ENCODE assay signal across 9 mouse cellular contexts in the genomic region with DNA sequence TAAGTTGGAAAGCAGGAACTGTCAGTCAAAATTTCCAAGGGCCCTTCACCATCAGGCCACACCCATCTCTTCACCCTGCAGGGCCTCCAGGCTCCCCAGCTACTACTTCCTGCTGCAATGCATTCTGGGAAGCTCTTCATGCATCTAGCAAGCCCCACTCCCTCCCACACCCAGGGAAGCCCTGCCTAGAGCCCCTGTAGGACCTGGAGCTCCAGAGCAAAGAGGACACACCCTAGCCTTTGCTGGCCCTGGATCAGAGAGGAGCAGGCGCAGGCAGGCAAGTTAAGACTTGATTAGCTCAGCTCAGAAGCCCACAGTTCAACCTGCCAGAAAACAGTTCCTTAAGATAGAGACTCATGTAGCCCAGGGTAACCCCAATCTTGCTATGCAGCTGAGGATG. TPM values are rescaled to one million over a fixed set of nuclear protein-coding genes. Genes with fewer than 3 reads are reported as not detected.
DNase-seq lines count a peak whose midpoint lies in the region; ATAC-seq and TF ChIP-seq lines count a peak whose summit lies in the region.
"Had no signal": no experiment of that assay in that cellular context is flagged by ENCODE, and none has a peak within 500 bp of the region (broad histone marks: within the 10 kb centered on the region; RNA-seq: fewer than 3 reads in every experiment).

No protein-coding gene starts in this region.

- H3K4me1 ChIP-seq in hindbrain, embryonic 10.5 days (replicated peaks): peaks cover 15% of the 10 kb centered on the region
- no peaks in the 10 kb centered on the region for H3K4me1 ChIP-seq in hindbrain, postnatal 0 days (ENCODE audit: insufficient read depth, low read length)

- 89% methylated on average over 1 of the region's 1 CpGs for WGBS in hindbrain, embryonic 10.5 days
- 94% methylated on average over 1 of the region's 1 CpGs for WGBS in hindbrain, postnatal 0 days

- H3K4me2 ChIP-seq in hindbrain, postnatal 0 days (ENCODE audit: low read depth, low read length): no peak overlapping the region

- ATAC-seq in hindbrain, postnatal 0 days: no peak
- peak; percentile 59 for ATAC-seq in granulocyte monocyte progenitor cell, adult 5-6 weeks (replicated peaks; ENCODE audit: poor library complexity, severe bottlenecking)
- ATAC-seq in frontal cortex, adult (ENCODE audit: low TSS enrichment): no peak

- no peak overlapping the region for H3K9ac ChIP-seq in hindbrain, postnatal 0 days (replicated peaks; ENCODE audit: low read length)

- H3K36me3 ChIP-seq in hindbrain, embryonic 10.5 days: peaks cover 6% of the 10 kb centered on the region
- H3K36me3 ChIP-seq in hindbrain, postnatal 0 days (ENCODE audit: insufficient read depth, low read length): no peaks in the 10 kb centered on the region

- H3K9me3 ChIP-seq in hindbrain, embryonic 10.5 days: peaks cover 5% of the 10 kb centered on the region; the same call in 1 of the 2 replicates
- no peaks in the 10 kb centered on the region for H3K9me3 ChIP-seq in hindbrain, postnatal 0 days (ENCODE audit: low read length)

- peak overlapping the region; percentile 40 for H3K27ac ChIP-seq in hindbrain, embryonic 10.5 days
- H3K27ac ChIP-seq in hindbrain, postnatal 0 days: no peak overlapping the region

- H3K4me3 ChIP-seq in hindbrain, embryonic 10.5 days: no peak overlapping the region
- no peak overlapping the region for H3K4me3 ChIP-seq in hindbrain, postnatal 0 days (ENCODE audit: low read length)

- no peak for TF ChIP-seq CTCF in hindbrain, postnatal 0 days (IDR thresholded peaks at IDR 0.05; ENCODE audit: low read depth)

- H3K27me3 ChIP-seq in hindbrain, embryonic 10.5 days (ENCODE audit: insufficient read depth, poor library complexity, severe bottlenecking): no peaks in the 10 kb centered on the region
- H3K27me3 ChIP-seq in hindbrain, postnatal 0 days (ENCODE audit: insufficient read depth, low read length): no peaks in the 10 kb centered on the region

- DNase-seq in hindbrain, embryonic 10.5 days (ENCODE audit: low spot score): no peak
- DNase-seq in hindbrain, postnatal 0 days (ENCODE audit: low spot score): no peak
- DNase-seq in lung, postnatal 25 days (ENCODE audit: low spot score): peak; percentile 81
- DNase-seq in thymus, postnatal 36 days: peak; percentile 46 to 77
- no peak for DNase-seq in right cerebral cortex, postnatal 14 days
- DNase-seq in gastrocnemius, adult 18-20 months (ENCODE audit: low spot score): no peak
- DNase-seq: layer of hippocampus, postnatal 36 days had no signal

RNA-seq across cellular contexts. Expression of gene Baiap2l2, which starts 3.9 kb away (rescaled TPM):
- polyA plus RNA-seq in hindbrain, embryonic 10.5 days (2016; fragmentation: Nextera tagmentation; extraction: Ambion mirVana): 1.7 and 2.0 TPM in 2 replicates
- 1.7 and 2.3 TPM in 2 replicates for total RNA-seq in hindbrain, postnatal 0 days (2014; rRNA removed)
- 6.5 and 6.8 TPM in 2 replicates for polyA plus RNA-seq in hindbrain, postnatal 0 days (2015; fragmentation: Nextera tagmentation; extraction: Ambion mirVana)
- total RNA-seq in granulocyte monocyte progenitor cell, adult 5-6 weeks (2014; fragmentation: Nextera tagmentation): not detected in 2 replicates
- not detected in 2 replicates for total RNA-seq in granulocyte monocyte progenitor cell, adult 5-6 weeks (2017)
- 1 to 10 TPM; 2.3 to 4.5 TPM for total RNA-seq in gastrocnemius, adult 18-20 months (2021)

RNA-seq across cellular contexts. Expression of gene Slc16a8, which starts 26.8 kb away (rescaled TPM):
- polyA plus RNA-seq in hindbrain, embryonic 10.5 days (2016; fragmentation: Nextera tagmentation; extraction: Ambion mirVana): 0.14 and 0.26 TPM in 2 replicates
- 1.0 and 2.0 TPM in 2 replicates for total RNA-seq in hindbrain, postnatal 0 days (2014; rRNA removed)
- polyA plus RNA-seq in hindbrain, postnatal 0 days (2015; fragmentation: Nextera tagmentation; extraction: Ambion mirVana): 3.1 and 3.7 TPM in 2 replicates
- total RNA-seq in granulocyte monocyte progenitor cell, adult 5-6 weeks (2014; fragmentation: Nextera tagmentation): not detected in 2 replicates
- not detected in 2 replicates for total RNA-seq in granulocyte monocyte progenitor cell, adult 5-6 weeks (2017)
- total RNA-seq in gastrocnemius, adult 18-20 months (2021): under 1 TPM; 0.53 to 0.69 TPM

RNA-seq across cellular contexts. Expression of gene Pla2g6, which starts 46.8 kb away (rescaled TPM):
- polyA plus RNA-seq in hindbrain, embryonic 10.5 days (2016; fragmentation: Nextera tagmentation; extraction: Ambion mirVana): 24.2 and 25.3 TPM in 2 replicates
- total RNA-seq in hindbrain, postnatal 0 days (2014; rRNA removed): 24.3 and 28.8 TPM in 2 replicates
- 15.2 and 15.7 TPM in 2 replicates for polyA plus RNA-seq in hindbrain, postnatal 0 days (2015; fragmentation: Nextera tagmentation; extraction: Ambion mirVana)
- total RNA-seq in granulocyte monocyte progenitor cell, adult 5-6 weeks (2014; fragmentation: Nextera tagmentation): 15.3 and 20.4 TPM in 2 replicates
- total RNA-seq in granulocyte monocyte progenitor cell, adult 5-6 weeks (2017): 9.2 and 13.0 TPM in 2 replicates
- 10 to 100 TPM; 15.8 to 20.4 TPM for total RNA-seq in gastrocnemius, adult 18-20 months (2021)

RNA-seq across cellular contexts. Expression of gene Gm49486, which starts 52.2 kb away (rescaled TPM):
- polyA plus RNA-seq in hindbrain, embryonic 10.5 days (2016; fragmentation: Nextera tagmentation; extraction: Ambion mirVana): 0.14 and 0.21 TPM in 2 replicates
- 0.61 and 1.7 TPM in 2 replicates for total RNA-seq in hindbrain, postnatal 0 days (2014; rRNA removed)
- 1.5 and 2.1 TPM in 2 replicates for polyA plus RNA-seq in hindbrain, postnatal 0 days (2015; fragmentation: Nextera tagmentation; extraction: Ambion mirVana)
- total RNA-seq in granulocyte monocyte progenitor cell, adult 5-6 weeks (2014; fragmentation: Nextera tagmentation): 0.83 TPM in 1 of 2 replicates, not detected in the other
- total RNA-seq in granulocyte monocyte progenitor cell, adult 5-6 weeks (2017): 0.52 TPM in 1 of 2 replicates, not detected in the other
- total RNA-seq in gastrocnemius, adult 18-20 months (2021): under 1 TPM; 0.55 to 0.69 TPM

RNA-seq across cellular contexts. Expression of gene Pick1, which starts 52.4 kb away (rescaled TPM):
- polyA plus RNA-seq in hindbrain, embryonic 10.5 days (2016; fragmentation: Nextera tagmentation; extraction: Ambion mirVana): 45.0 and 47.8 TPM in 2 replicates
- 59.4 and 68.0 TPM in 2 replicates for total RNA-seq in hindbrain, postnatal 0 days (2014; rRNA removed)
- polyA plus RNA-seq in hindbrain, postnatal 0 days (2015; fragmentation: Nextera tagmentation; extraction: Ambion mirVana): 67.7 and 70.0 TPM in 2 replicates
- 7.8 and 11.3 TPM in 2 replicates for total RNA-seq in granulocyte monocyte progenitor cell, adult 5-6 weeks (2014; fragmentation: Nextera tagmentation)
- 5.3 and 8.4 TPM in 2 replicates for total RNA-seq in granulocyte monocyte progenitor cell, adult 5-6 weeks (2017)
- 10 to 100 TPM; 33.7 to 34.8 TPM for total RNA-seq in gastrocnemius, adult 18-20 months (2021)

Comparison
In these comparisons a context has a peak if more than half of its experiments do, and no peak if none do; other contexts are left out.
1. DNase-seq: peak in lung, postnatal 25 days (single experiment) and thymus, postnatal 36 days (2 of 2); none in hindbrain, embryonic 10.5 days (single experiment), hindbrain, postnatal 0 days (single experiment), right cerebral cortex, postnatal 14 days (single experiment) and gastrocnemius, adult 18-20 months (single experiment).